ENCODE assay signal across 26 mouse cellular contexts in the genomic region with DNA sequence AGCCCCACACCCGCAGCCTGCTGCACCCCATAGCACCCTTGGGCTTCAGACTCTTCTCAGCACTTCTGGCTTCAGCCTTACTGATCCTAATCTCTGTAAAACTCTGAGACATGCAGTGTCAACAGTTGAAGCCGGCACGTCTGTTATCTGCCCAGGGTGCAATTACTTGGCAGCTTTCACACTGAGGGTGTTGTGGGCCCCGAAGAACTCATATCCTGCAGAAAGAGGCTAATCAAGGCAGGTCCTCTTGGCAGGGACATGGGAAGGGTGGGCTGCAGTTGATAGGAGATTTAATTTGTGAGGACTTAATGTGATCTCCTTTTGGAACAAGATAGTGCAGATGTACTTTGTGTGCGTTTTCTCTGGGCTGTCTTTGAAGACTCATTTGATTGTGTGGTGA. TPM values are rescaled to one million over a fixed set of nuclear protein-coding genes. Genes with fewer than 3 reads are reported as not detected.
A peak's percentile ranks its signal among the peaks of the same experiment; 100 is the strongest.
DNase-seq lines count a peak whose midpoint lies in the region; ATAC-seq and TF ChIP-seq lines count a peak whose summit lies in the region.
"Had no signal": no experiment of that assay in that cellular context is flagged by ENCODE, and none has a peak within 500 bp of the region (broad histone marks: within the 10 kb centered on the region; RNA-seq: fewer than 3 reads in every experiment).

No protein-coding gene starts in this region.

- H3K9ac ChIP-seq in liver, embryonic 12.5 days: no peak overlapping the region
- no peak overlapping the region for H3K9ac ChIP-seq in liver, embryonic 14.5 days (replicated peaks)
- H3K9ac ChIP-seq in liver, postnatal 0 days (replicated peaks): no peak overlapping the region
- H3K9ac ChIP-seq: embryonic facial prominence, embryonic 13.5 days; forebrain, embryonic 12.5 days; forebrain, embryonic 15.5 days; heart, embryonic 13.5 days; hindbrain, embryonic 14.5 days had no signal

- H3K36me3 ChIP-seq in liver, embryonic 12.5 days: peaks cover 80% of the 10 kb centered on the region
- peaks cover 11% of the 10 kb centered on the region for H3K36me3 ChIP-seq in liver, embryonic 14.5 days (replicated peaks; ENCODE audit: control insufficient read depth, insufficient read depth, low read depth)
- H3K36me3 ChIP-seq in liver, postnatal 0 days (replicated peaks; ENCODE audit: insufficient read depth, low read length): peaks cover 41% of the 10 kb centered on the region

- H3K27ac ChIP-seq in liver, embryonic 12.5 days: no peak overlapping the region
- no peak overlapping the region for H3K27ac ChIP-seq in liver, embryonic 14.5 days
- H3K27ac ChIP-seq in liver, postnatal 0 days (ENCODE audit: low read depth): no peak overlapping the region
- H3K27ac ChIP-seq: embryonic facial prominence, embryonic 13.5 days; forebrain, embryonic 12.5 days; forebrain, embryonic 15.5 days; heart, adult 2 months; heart, embryonic 10.5 days; heart, embryonic 13.5 days; hindbrain, embryonic 14.5 days; hindbrain, postnatal 0 days had no signal

- TF ChIP-seq CTCF in liver, embryonic 14.5 days (IDR thresholded peaks at IDR 0.05; ENCODE audit: low read depth): no peak
- TF ChIP-seq CTCF in liver, postnatal 0 days (IDR thresholded peaks at IDR 0.05; ENCODE audit: low read depth): no peak

- peaks cover 15% of the 10 kb centered on the region for H3K4me1 ChIP-seq in liver, embryonic 12.5 days
- peaks cover 0 to 14% of the 10 kb centered on the region in 2 experiments; a peak in 2 of 4 replicates for H3K4me1 ChIP-seq in liver, embryonic 14.5 days (replicated peaks; ENCODE audit: control insufficient read depth in 2 of 2, insufficient read depth in 2 of 2, low read length in 1 of 2)
- peaks cover 8% of the 10 kb centered on the region for H3K4me1 ChIP-seq in liver, postnatal 0 days (ENCODE audit: insufficient read depth)
- H3K4me1 ChIP-seq: embryonic facial prominence, embryonic 13.5 days; forebrain, embryonic 12.5 days; forebrain, embryonic 15.5 days had no signal

- H3K9me3 ChIP-seq in liver, embryonic 12.5 days (replicated peaks): no peaks in the 10 kb centered on the region
- no peaks in the 10 kb centered on the region for H3K9me3 ChIP-seq in liver, embryonic 14.5 days (ENCODE audit: control insufficient read depth, low read length)
- H3K9me3 ChIP-seq in liver, postnatal 0 days (ENCODE audit: low read length): no peaks in the 10 kb centered on the region
- H3K9me3 ChIP-seq: embryonic facial prominence, embryonic 13.5 days; forebrain, embryonic 12.5 days; forebrain, embryonic 15.5 days; heart, embryonic 10.5 days; heart, embryonic 13.5 days had no signal

- no peak overlapping the region for H3K4me2 ChIP-seq in liver, embryonic 12.5 days
- H3K4me2 ChIP-seq in liver, embryonic 14.5 days (ENCODE audit: low read depth): no peak overlapping the region
- no peak overlapping the region for H3K4me2 ChIP-seq in liver, postnatal 0 days (ENCODE audit: low read depth, low read length)
- H3K4me2 ChIP-seq: embryonic facial prominence, embryonic 13.5 days; forebrain, embryonic 12.5 days; forebrain, embryonic 15.5 days; heart, embryonic 13.5 days; hindbrain, embryonic 14.5 days had no signal

- peak; percentile 40; the same call in 1 of the 2 replicates for ATAC-seq in liver, embryonic 12.5 days
- peak; percentile 50; the same call in 1 of the 2 replicates for ATAC-seq in liver, embryonic 14.5 days (ENCODE audit: insufficient read depth)
- peak; percentile 36; the same call in 1 of the 2 replicates for ATAC-seq in liver, postnatal 0 days
- ATAC-seq: forebrain, embryonic 15.5 days; hindbrain, postnatal 0 days had no signal

- 35% methylated on average over 5 of the region's 5 CpGs for WGBS in liver, embryonic 12.5 days (ENCODE audit: insufficient replicate concordance)
- 23% methylated on average over 5 of the region's 5 CpGs for WGBS in liver, embryonic 14.5 days (ENCODE audit: insufficient replicate concordance)
- WGBS in liver, postnatal 0 days (ENCODE audit: insufficient replicate concordance): 50% methylated on average over 5 of the region's 5 CpGs

- H3K27me3 ChIP-seq in liver, embryonic 12.5 days (replicated peaks): no peaks in the 10 kb centered on the region
- no peaks in the 10 kb centered on the region for H3K27me3 ChIP-seq in liver, embryonic 14.5 days (ENCODE audit: control insufficient read depth, insufficient read depth, low read length)
- H3K27me3 ChIP-seq in liver, postnatal 0 days (ENCODE audit: insufficient read depth, low read length): no peaks in the 10 kb centered on the region
- H3K27me3 ChIP-seq: embryonic facial prominence, embryonic 13.5 days; forebrain, embryonic 12.5 days; forebrain, embryonic 15.5 days; heart, embryonic 13.5 days had no signal

- DNase-seq in liver: no peak
- DNase-seq in liver, embryonic 14.5 days (ENCODE audit: low read depth in 3 of 3, low spot score in 3 of 3): no peak
- no peak for DNase-seq in liver, postnatal 0 days
- DNase-seq in adrenal gland, adult (ENCODE audit: inconsistent age in 2 of 2, low spot score in 1 of 2): no peak
- DNase-seq in adrenal gland, postnatal 4 days (ENCODE audit: low spot score in 2 of 2): no peak
- no peak for DNase-seq in neural tube, embryonic 10.5 days (ENCODE audit: extremely low spot score, low spot score)
- DNase-seq: adrenal gland, postnatal 10 days; adrenal gland, postnatal 36 days; cerebellum, adult 11 months; cerebellum, adult 2 months; cerebellum, adult 9-11 months; cerebellum, postnatal 25 days; gastrocnemius, postnatal 36 days; heart, adult 2 months; heart, postnatal 14 days; heart, postnatal 4 days had no signal

- no peak overlapping the region for H3K4me3 ChIP-seq in liver, embryonic 12.5 days
- no peak overlapping the region for H3K4me3 ChIP-seq in liver, embryonic 14.5 days (ENCODE audit: insufficient read depth in 1 of 2, low read depth in 2 of 2, low read length in 2 of 2)
- no peak overlapping the region for H3K4me3 ChIP-seq in liver, postnatal 0 days (ENCODE audit: low read depth, low read length)
- H3K4me3 ChIP-seq: embryonic facial prominence, embryonic 13.5 days; erythroblast, embryonic 14.5 days; forebrain, embryonic 12.5 days; forebrain, embryonic 15.5 days; heart, adult 2 months; heart, embryonic 10.5 days; heart, embryonic 13.5 days had no signal

- no peak for TF ChIP-seq EP300 in liver, embryonic 14.5 days (IDR thresholded peaks at IDR 0.05; ENCODE audit: low read depth)
- peak; percentile 50 for TF ChIP-seq EP300 in liver, postnatal 0 days (IDR thresholded peaks at IDR 0.05; ENCODE audit: low read depth)

RNA-seq across cellular contexts. Expression of a gene that starts 14.8 kb away (rescaled TPM):
- polyA plus RNA-seq in liver, embryonic 12.5 days (2016; fragmentation: Nextera tagmentation; extraction: Ambion mirVana): 2.2 and 2.8 TPM in 2 replicates
- 2.4 and 2.7 TPM in 2 replicates for polyA plus RNA-seq in liver, embryonic 14.5 days (2012; rRNA removed)
- 1.6 and 3.0 TPM in 2 replicates for polyA plus RNA-seq in liver, embryonic 14.5 days (2014; fragmentation: Nextera tagmentation; extraction: Ambion mirVana)
- 1.3 and 2.0 TPM in 2 replicates for polyA plus RNA-seq in liver, postnatal 0 days (2015; fragmentation: Nextera tagmentation; extraction: Ambion mirVana)
- total RNA-seq in adrenal gland, postnatal 4 days (2021): 10 to 100 TPM; 20.2 to 22.8 TPM
- total RNA-seq: granulocyte monocyte progenitor cell, adult 5-6 weeks had no signal
- polyA plus RNA-seq: erythroblast, embryonic 14.5 days had no signal

RNA-seq across cellular contexts. Expression of a gene that starts 59.0 kb away (rescaled TPM):
- 77.3 and 79.2 TPM in 2 replicates for polyA plus RNA-seq in liver, embryonic 12.5 days (2016; fragmentation: Nextera tagmentation; extraction: Ambion mirVana)
- 10.3 and 16.2 TPM in 2 replicates for polyA plus RNA-seq in liver, embryonic 14.5 days (2012; rRNA removed)
- polyA plus RNA-seq in liver, embryonic 14.5 days (2014; fragmentation: Nextera tagmentation; extraction: Ambion mirVana): 34.7 and 37.1 TPM in 2 replicates
- 34.2 and 34.6 TPM in 2 replicates for polyA plus RNA-seq in liver, postnatal 0 days (2015; fragmentation: Nextera tagmentation; extraction: Ambion mirVana)
- 10 to 100 TPM; 82.3 to 93.3 TPM for total RNA-seq in adrenal gland, postnatal 4 days (2021)
